Mouse (Mus musculus) lung, postnatal 0 days (tissue): ENCODE results near the gene B3galnt2.

Experiments
- CTCF ChIP-seq: IDR thresholded peaks from 2 replicates; pipeline ENCODE4 v1.5.1; 2016; ENCODE audit warnings: antibody characterized with exemption, mild to moderate bottlenecking
- EP300 ChIP-seq: IDR thresholded peaks from 2 replicates; pipeline ENCODE4 v1.6.1; 2016; ENCODE audit warnings: antibody characterized with exemption, mild to moderate bottlenecking, control low read depth

GRCm38 (mm10) chr13:14018283-14018682, 64.0 kb downstream of the B3galnt2 start:
- no peak for TF ChIP-seq EP300
- TF ChIP-seq CTCF, result no peak
